Mouse (Mus musculus): Measurements from ENCODE around the gene Tas2r143. TPM values are rescaled to one million over a fixed set of nuclear protein-coding genes. Genes with fewer than 3 reads are reported as not detected.

Gene Tas2r143
- polyA plus RNA-seq, 1 experiment, result not detected

DNA sequence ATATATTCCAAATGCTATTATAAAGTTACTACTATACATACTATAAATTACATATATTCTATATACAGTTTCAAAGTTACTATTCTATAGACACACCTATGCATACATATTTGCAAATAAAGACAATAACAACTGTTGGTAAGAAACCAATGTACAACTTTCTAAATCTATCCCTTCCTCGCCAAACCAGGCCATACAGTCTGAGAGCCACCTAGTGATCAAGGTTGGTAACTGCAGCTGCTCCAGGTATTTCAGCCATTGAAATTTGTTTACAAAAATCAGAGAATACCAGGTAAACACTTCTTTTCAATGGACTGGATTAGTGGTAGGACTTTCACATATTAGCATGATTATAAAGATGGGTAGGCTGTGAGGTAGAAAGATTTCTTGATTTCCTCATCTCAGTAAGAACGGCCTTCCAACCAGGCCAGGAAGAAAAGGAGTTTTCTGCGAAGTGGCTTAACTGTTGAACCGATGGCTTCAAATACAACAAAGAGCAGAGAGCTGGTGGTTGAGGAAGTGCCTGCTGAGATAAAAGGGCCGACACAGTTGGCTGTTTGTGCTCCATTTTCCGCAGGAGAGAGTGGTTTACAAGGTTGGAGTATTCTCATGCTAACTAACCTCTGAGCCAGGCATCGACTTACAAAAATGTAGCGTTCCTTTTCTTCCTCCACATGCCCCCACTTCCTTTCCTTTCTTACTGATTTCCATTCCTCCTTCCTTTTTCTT lies 19.5 kb upstream of the Tas2r143 start:
- Histone ChIP-seq H3K4me3 (ENCODE audit: insufficient read depth, low read depth, low read length) (no peak overlapping the region), H3K27ac (ENCODE audit: insufficient read depth, low read depth, low read length) (no peak overlapping the region), H3K4me1 (ENCODE audit: control insufficient read depth, insufficient read depth, low read length) (no peaks in the 10 kb centered on the region)
- no peak for TF ChIP-seq CTCF (IDR thresholded peaks at IDR 0.05; ENCODE audit: insufficient read depth, low read depth, low read length)
- no peak for TF ChIP-seq POLR2A (IDR thresholded peaks at IDR 0.05; ENCODE audit: insufficient read depth, low read depth, low read length)
- 29% methylated on average over 8 of the region's 8 CpGs for WGBS

- no peak overlapping the region for H3K27ac ChIP-seq (ENCODE audit: insufficient read depth, low read depth, low read length)
- WGBS, result 71% methylated on average over 2 of the region's 2 CpGs
- TF ChIP-seq POLR2A (IDR thresholded peaks at IDR 0.05; ENCODE audit: insufficient read depth, low read depth, low read length), result no peak
- H3K4me1 ChIP-seq (ENCODE audit: control insufficient read depth, insufficient read depth, low read length), result no peaks in the 10 kb centered on the region
- H3K4me3 ChIP-seq (ENCODE audit: insufficient read depth, low read depth, low read length), result no peak overlapping the region
Observed at GRCm38 (mm10) chr6:42381221-42381620, 18.8 kb upstream of the Tas2r143 start.

DNA sequence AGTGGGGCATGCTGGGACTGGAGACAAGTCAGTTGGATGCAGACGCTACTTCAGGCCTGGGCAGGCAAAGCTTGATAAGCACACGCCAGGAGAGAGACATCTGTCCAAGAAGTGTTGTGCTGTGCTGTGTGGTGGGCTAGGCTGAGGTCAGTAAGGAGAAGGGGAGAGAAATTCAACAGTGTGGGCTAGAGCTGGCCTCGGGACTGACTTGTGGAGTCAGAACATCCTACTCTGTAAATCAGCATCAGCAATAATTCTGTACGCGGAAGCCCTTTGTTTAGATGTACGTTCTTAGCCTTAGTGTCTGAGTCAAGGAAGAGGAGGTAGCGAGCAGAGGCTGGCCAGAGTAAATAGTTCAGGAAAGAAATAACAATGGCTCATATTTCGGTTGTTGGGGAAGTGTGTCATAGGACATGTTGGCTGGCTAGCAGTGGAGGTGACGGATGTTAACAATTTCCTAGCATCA lies 18.1 kb upstream of the Tas2r143 start:
- Histone ChIP-seq H3K4me3 (ENCODE audit: insufficient read depth, low read depth, low read length) (no peak overlapping the region), H3K27ac (ENCODE audit: insufficient read depth, low read depth, low read length) (no peak overlapping the region), H3K4me1 (ENCODE audit: control insufficient read depth, insufficient read depth, low read length) (no peaks in the 10 kb centered on the region)
- 79% methylated on average over 9 of the region's 9 CpGs for WGBS
- TF ChIP-seq CTCF (IDR thresholded peaks at IDR 0.05; ENCODE audit: insufficient read depth, low read depth, low read length) (no peak), POLR2A (IDR thresholded peaks at IDR 0.05; ENCODE audit: insufficient read depth, low read depth, low read length) (no peak)

- no peak overlapping the region for H3K4me3 ChIP-seq (ENCODE audit: insufficient read depth, low read depth, low read length)
- 86% methylated on average over 5 of the region's 5 CpGs for WGBS
- no peak overlapping the region for H3K27ac ChIP-seq (ENCODE audit: insufficient read depth, low read depth, low read length)
- TF ChIP-seq CTCF (IDR thresholded peaks at IDR 0.05; ENCODE audit: insufficient read depth, low read depth, low read length) (no peak), POLR2A (IDR thresholded peaks at IDR 0.05; ENCODE audit: insufficient read depth, low read depth, low read length) (no peak)
- H3K4me1 ChIP-seq (ENCODE audit: control insufficient read depth, insufficient read depth, low read length), result no peaks in the 10 kb centered on the region
Observed at GRCm38 (mm10) chr6:42383360-42383759, 16.7 kb upstream of the Tas2r143 start.

DNA sequence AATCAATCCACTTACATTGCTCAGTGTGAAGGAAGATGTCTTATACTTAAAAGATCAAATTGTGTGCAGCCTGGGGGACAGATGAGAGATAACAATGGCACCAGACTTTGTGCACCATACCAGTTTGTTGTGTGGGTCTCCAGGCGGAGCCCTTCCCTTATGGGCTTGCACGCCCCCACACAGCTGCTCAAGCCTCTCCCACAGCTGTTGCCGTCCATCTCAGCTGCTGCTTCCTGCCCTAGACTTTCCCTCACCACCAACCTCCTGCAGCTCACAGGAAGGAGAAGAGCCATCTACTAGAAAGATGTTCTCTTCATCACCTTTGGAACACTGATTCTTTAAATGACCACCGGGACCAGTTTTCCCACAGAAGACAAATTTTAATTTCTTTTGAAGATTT lies 14.4 kb upstream of the Tas2r143 start:
- Histone ChIP-seq H3K4me1 (ENCODE audit: control insufficient read depth, insufficient read depth, low read length) (no peaks in the 10 kb centered on the region), H3K4me3 (ENCODE audit: insufficient read depth, low read depth, low read length) (no peak overlapping the region), H3K27ac (ENCODE audit: insufficient read depth, low read depth, low read length) (no peak overlapping the region)
- 74% methylated on average over 4 of the region's 4 CpGs for WGBS
- TF ChIP-seq CTCF (IDR thresholded peaks at IDR 0.05; ENCODE audit: insufficient read depth, low read depth, low read length), result no peak
- TF ChIP-seq POLR2A (IDR thresholded peaks at IDR 0.05; ENCODE audit: insufficient read depth, low read depth, low read length), result no peak

GRCm38 (mm10) chr6:42391796-42392330 lies 8.2 kb upstream of the Tas2r143 start:
- whole genome bisulfite sequencing, result 63% methylated on average over 2 of the region's 2 CpGs
- TF ChIP-seq POLR2A (IDR thresholded peaks at IDR 0.05; ENCODE audit: insufficient read depth, low read depth, low read length) (no peak), CTCF (IDR thresholded peaks at IDR 0.05; ENCODE audit: insufficient read depth, low read depth, low read length) (no peak)
- Histone ChIP-seq H3K4me3 (ENCODE audit: insufficient read depth, low read depth, low read length) (no peak overlapping the region), H3K4me1 (ENCODE audit: control insufficient read depth, insufficient read depth, low read length) (no peaks in the 10 kb centered on the region), H3K27ac (ENCODE audit: insufficient read depth, low read depth, low read length) (no peak overlapping the region)

DNA sequence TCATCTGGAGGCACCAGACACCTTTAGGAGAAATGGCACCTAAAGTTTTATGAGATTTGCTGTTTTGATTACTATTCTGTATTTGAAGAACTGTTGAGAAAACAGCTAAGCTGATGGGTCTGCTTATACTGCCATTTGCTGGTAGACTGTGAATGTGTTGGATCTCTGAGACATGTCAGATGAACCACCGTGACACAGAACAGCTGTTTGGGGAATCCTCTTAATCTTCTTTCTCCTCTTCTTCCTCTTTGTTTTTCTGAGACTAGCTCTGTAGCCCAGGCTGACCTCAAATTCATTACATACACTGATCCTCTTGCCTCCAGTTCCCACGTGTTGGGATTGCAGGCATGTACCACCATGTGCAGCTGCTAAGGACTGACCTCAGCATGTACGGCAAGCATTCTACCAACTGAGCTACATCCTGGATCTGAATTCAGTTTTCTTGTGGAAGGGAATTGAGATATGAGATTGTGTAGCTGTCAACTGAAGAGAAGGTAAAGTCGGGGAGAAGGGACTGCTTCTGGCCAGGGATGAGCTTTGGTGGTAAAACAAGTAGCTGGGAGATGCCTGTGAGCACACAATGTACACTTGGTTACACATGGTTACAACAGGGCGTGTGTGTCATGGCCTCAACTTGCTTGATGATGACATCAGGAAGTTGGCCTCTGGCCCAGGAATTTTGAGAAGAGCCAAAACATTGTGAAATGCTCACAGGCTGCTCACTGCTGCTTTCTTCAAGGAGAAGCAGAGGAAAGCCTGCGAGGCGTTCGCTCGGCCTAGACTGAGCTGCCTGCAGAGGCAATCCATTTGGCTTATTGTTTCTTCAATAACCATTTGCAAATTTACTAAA lies 3.9 kb upstream of the Tas2r143 start:
- H3K4me3 ChIP-seq (ENCODE audit: insufficient read depth, low read depth, low read length), result no peak overlapping the region
- H3K4me1 ChIP-seq (ENCODE audit: control insufficient read depth, insufficient read depth, low read length), result no peaks in the 10 kb centered on the region
- TF ChIP-seq POLR2A (IDR thresholded peaks at IDR 0.05; ENCODE audit: insufficient read depth, low read depth, low read length) (no peak), CTCF (IDR thresholded peaks at IDR 0.05; ENCODE audit: insufficient read depth, low read depth, low read length) (no peak)
- WGBS, result 66% methylated on average over 9 of the region's 9 CpGs
- no peak overlapping the region for H3K27ac ChIP-seq (ENCODE audit: insufficient read depth, low read depth, low read length)

DNA sequence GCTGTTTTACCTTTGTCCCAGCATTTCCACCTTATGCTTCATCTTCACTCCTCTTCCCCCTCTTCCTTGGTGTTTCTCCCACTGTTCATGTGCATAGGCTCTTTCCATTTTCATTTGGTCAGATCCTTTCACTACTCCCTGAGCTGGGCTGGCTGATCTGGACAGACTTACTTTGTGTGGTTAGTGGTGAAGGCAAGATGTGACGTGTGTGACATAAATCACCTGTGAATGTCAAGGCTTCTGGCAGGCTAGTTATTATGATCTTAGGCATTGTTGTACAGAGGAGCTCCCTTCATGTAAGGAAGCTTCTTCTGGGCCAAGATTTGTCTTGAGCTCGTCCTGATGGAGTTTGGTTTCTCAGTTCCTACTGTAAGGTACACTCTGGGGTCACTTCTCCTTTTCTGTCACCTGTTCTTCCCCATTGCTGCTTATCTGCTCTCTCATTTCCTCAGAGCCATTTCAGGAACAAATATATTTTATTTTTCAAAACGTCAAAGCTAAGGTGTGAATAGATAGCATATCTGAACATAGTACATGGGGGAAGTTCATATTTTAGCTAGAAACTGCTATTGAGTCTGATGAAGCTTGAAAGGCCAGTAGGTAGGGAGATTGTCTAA lies 2.9 kb upstream of the Tas2r143 start:
- Histone ChIP-seq H3K4me3 (ENCODE audit: insufficient read depth, low read depth, low read length) (no peak overlapping the region), H3K4me1 (ENCODE audit: control insufficient read depth, insufficient read depth, low read length) (no peaks in the 10 kb centered on the region), H3K27ac (ENCODE audit: insufficient read depth, low read depth, low read length) (no peak overlapping the region)
- 80% methylated on average over 3 of the region's 3 CpGs for WGBS
- TF ChIP-seq POLR2A (IDR thresholded peaks at IDR 0.05; ENCODE audit: insufficient read depth, low read depth, low read length), result no peak
- no peak for TF ChIP-seq CTCF (IDR thresholded peaks at IDR 0.05; ENCODE audit: insufficient read depth, low read depth, low read length)

Data from olfactory bulb, adult 2 months (tissue).